Mouse (Mus musculus) olfactory bulb, adult 2 months (tissue): ENCODE measurements around the gene Defa28. TPM values are rescaled to one million over a fixed set of nuclear protein-coding genes. Genes with fewer than 3 reads are reported as not detected.
"Not testable (repeated sequence)": the region's sequence is repeated elsewhere in the genome, so short reads cannot be mapped to it uniquely, and the experiment has no call there.

Experiments used
- H3K27ac ChIP-seq: fragments of 200-500 bp; 2 replicates; pipeline ENCODE4 v1.5.1; 2012; ENCODE audit warnings: low read depth, low read length; ENCODE audit not compliant: insufficient read depth
- H3K4me1 ChIP-seq: fragments of 200-500 bp; 2 replicates; pipeline ENCODE4 v1.6.1; 2012; ENCODE audit warnings: low read length; ENCODE audit not compliant: control insufficient read depth, insufficient read depth
- H3K4me3 ChIP-seq: fragments of 200-500 bp; 2 replicates; pipeline ENCODE4 v1.5.1; 2012; ENCODE audit warnings: mild to moderate bottlenecking, low read depth, low read length, moderate library complexity; ENCODE audit not compliant: insufficient read depth
- WGBS: fragments of 180-500 bp; shearing (Covaris S2); methylation state at CpG from one replicate; pipeline ENCODE4 v1.1.7; 2018; 5-methylcytosine and 5-hydroxymethylcytosine counted together
- polyA plus RNA-seq: library from polyadenylated mRNA; stranded (reverse); fragments of >200 nt; gene quantifications from 2 replicates; pipeline ENCODE4 v1.2.4, GENCODE M21; 2012; ENCODE audit warnings: low replicate concordance; ENCODE audit not compliant: missing spikeins, insufficient read depth, insufficient read length

Gene Defa28
- polyA plus RNA-seq = not detected in 2 replicates

GRCm38 (mm10) chr8:21582706-21583105 lies at the start of gene Defa28:
Gene Defa28, plus strand, starts transcription at chr8:21583006.
- not testable (repeated sequence) for H3K27ac ChIP-seq, H3K4me1 ChIP-seq, H3K4me3 ChIP-seq
- WGBS = no CpG with 5 or more reads among the region's 1 CpGs

DNA sequence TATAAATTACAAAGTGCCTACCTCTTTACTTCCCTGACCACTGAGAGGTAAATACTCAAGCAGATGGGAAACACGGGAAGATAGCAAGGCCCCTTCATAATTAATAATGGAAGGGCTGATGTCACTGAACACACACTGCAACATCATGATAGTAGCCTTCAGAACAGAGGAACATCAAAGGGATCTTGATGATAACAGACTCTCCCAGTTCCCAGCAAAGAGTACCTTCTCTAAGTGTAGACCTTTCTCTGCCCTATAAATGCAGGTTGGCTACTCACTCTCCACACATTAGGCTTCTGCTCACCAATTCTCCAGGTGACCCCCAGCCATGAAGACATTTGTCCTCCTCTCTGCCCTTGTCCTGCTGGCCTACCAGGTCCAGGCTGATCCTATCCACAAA lies 17.7 kb upstream of the Defa28 start, which contains the start of gene Defa37:
Defa37 (plus strand) TSS at position 301 of the 400 bp plus-strand sequence.
- not testable (repeated sequence) for H3K4me3 ChIP-seq, H3K27ac ChIP-seq, H3K4me1 ChIP-seq
- no CpG with 5 or more reads among the region's 1 CpGs for WGBS

DNA sequence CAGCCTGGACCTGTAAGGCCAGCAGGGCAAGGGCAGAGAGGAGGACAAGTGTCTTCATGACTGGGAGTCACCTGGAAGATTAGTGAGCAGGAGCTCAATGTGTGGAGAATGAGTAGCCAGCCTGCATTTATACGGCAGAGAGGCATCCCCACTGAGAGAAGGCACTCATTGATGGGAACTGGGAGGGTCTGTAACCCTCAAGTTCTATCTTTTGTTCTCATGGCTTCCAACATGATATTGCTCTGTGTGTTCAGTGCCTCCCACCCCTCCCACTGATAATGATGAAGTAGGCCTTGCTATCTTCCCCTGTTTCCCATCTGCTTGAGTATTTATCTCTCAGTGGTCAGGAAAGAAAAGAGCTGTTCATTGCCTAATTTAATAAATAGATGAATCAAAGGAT lies 11.6 kb downstream of the Defa28 start, which contains the start of gene Gm7861:
Gm7861 (minus strand) TSS at position 101 of the 400 bp plus-strand sequence.
- H3K4me1 ChIP-seq, H3K27ac ChIP-seq, H3K4me3 ChIP-seq: not testable (repeated sequence)
- WGBS = no CpG with 5 or more reads among the region's 1 CpGs

GRCm38 (mm10) chr8:21617883-21618282 lies 35.1 kb downstream of the Defa28 start, which contains the start of gene Defa26:
Gene Defa26, plus strand, starts transcription at chr8:21618183.
- not testable (repeated sequence) for H3K4me1 ChIP-seq, H3K4me3 ChIP-seq, H3K27ac ChIP-seq
- WGBS = 92% methylated on average over 1 of the region's 1 CpGs

Other genes with a start within 250 kb of the Defa28 start
- gene Defa2, start 204.5 kb upstream of the Defa28 start, polyA plus RNA-seq = not detected in 2 replicates
- gene Defa33, start 191.2 kb upstream of the Defa28 start, polyA plus RNA-seq = not detected in 2 replicates
- not detected in 2 replicates for gene Defa36, start 155.6 kb upstream of the Defa28 start, polyA plus RNA-seq
- not detected in 2 replicates for gene Gm7849, start 126.4 kb upstream of the Defa28 start, polyA plus RNA-seq
- gene Defa20, start 73.7 kb upstream of the Defa28 start, polyA plus RNA-seq = not detected in 2 replicates
- not detected in 2 replicates for gene Defa32, start 54.0 kb upstream of the Defa28 start, polyA plus RNA-seq
- not detected in 2 replicates for gene Defa37, start 17.6 kb upstream of the Defa28 start, polyA plus RNA-seq
- gene Gm7861, start 11.5 kb downstream of the Defa28 start, polyA plus RNA-seq = not detected in 2 replicates
- not detected in 2 replicates for gene Defa26, start 35.2 kb downstream of the Defa28 start, polyA plus RNA-seq
- not detected in 2 replicates for gene Defa17, start 72.8 kb downstream of the Defa28 start, polyA plus RNA-seq
- gene Defa34, start 82.8 kb downstream of the Defa28 start, polyA plus RNA-seq = not detected in 2 replicates
- gene AY761184, start 120.6 kb downstream of the Defa28 start, polyA plus RNA-seq = not detected in 2 replicates
- gene Defa24, start 151.5 kb downstream of the Defa28 start, polyA plus RNA-seq = not detected in 2 replicates
- not detected in 2 replicates for gene Defb50, start 240.5 kb downstream of the Defa28 start, polyA plus RNA-seq